Mouse (Mus musculus): ENCODE results near the gene Rilp. TPM values are rescaled to one million over a fixed set of nuclear protein-coding genes. Genes with fewer than 3 reads are reported as not detected.

The Rilp gene
- polyA plus RNA-seq, 1 experiment = not detected

DNA sequence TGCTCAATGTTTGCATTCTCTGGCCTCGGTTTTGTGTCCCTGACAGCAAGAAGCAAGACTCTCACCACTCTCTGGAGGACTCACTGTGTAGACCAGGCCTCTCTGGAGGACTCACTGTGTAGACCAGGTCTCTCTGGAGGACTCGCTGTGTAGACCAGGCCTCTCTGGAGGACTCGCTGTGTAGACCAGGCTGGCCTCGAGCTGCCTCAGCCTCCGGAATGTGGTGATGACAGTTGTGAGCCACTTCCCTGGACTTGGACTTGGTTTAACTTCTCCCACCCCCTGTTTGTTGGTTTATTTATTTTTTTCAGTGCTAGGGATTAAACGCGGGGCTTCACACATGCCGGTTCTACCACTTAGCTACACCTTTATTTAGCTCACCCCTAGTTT lies 27.1 kb downstream of the Rilp start:
- Histone ChIP-seq H3K4me3 (ENCODE audit: insufficient read depth, low read depth, low read length) (no peak overlapping the region), H3K4me1 (ENCODE audit: control insufficient read depth, insufficient read depth, low read length) (peaks cover 41% of the 10 kb centered on the region), H3K27ac (ENCODE audit: insufficient read depth, low read depth, low read length) (0 out of 2 replicates have a peak overlapping the region, but pooled peaks have one; percentile 74)
- TF ChIP-seq POLR2A (IDR thresholded peaks at IDR 0.05; ENCODE audit: insufficient read depth, low read depth, low read length) (no peak), CTCF (IDR thresholded peaks at IDR 0.05; ENCODE audit: insufficient read depth, low read depth, low read length) (no peak)
- WGBS = 83% methylated on average over 8 of the region's 8 CpGs

DNA sequence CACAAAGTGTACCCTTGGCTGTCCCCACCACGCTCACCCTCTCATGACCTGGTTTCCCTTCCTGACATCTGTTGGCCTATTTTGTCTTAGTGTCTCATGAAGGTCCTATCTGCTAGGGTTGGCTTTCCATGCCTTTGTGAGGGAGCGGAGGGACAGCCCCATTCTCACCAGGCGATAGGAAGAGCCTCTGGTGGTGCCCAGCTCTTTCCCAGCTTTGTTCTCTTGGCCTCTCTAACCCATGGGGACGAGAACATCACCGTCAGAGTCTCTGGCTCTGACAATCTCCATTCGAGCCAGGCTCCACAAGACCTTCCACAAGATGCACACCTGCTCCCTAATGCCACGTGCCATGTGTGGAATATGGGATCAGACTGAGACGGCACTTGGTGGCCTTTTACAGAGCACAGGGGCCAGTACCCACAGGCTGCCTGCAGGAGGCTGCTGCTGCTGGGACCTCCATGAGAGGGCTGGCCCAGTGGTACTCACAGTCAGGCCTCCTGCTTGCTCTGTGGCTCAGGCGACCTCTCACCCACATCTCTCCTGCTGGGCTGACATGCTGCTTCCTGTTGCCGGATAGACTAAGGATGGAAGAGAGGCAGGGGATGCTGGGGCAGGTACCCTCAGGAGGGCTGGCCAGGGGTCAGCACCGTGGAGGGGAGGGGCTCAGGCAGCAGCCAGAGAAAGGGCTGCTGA lies 27.7 kb downstream of the Rilp start:
- TF ChIP-seq POLR2A (IDR thresholded peaks at IDR 0.05; ENCODE audit: insufficient read depth, low read depth, low read length) (no peak), CTCF (IDR thresholded peaks at IDR 0.05; ENCODE audit: insufficient read depth, low read depth, low read length) (no peak)
- peaks cover 41% of the 10 kb centered on the region for H3K4me1 ChIP-seq (ENCODE audit: control insufficient read depth, insufficient read depth, low read length)
- H3K27ac ChIP-seq (ENCODE audit: insufficient read depth, low read depth, low read length) = peak overlapping the region; percentile 74
- WGBS = 52% methylated on average over 11 of the region's 11 CpGs
- H3K4me3 ChIP-seq (ENCODE audit: insufficient read depth, low read depth, low read length) = no peak overlapping the region

GRCm38 (mm10) chr11:75538184-75538969 lies 28.5 kb downstream of the Rilp start:
- Histone ChIP-seq H3K4me1 (ENCODE audit: control insufficient read depth, insufficient read depth, low read length) (peaks cover 38% of the 10 kb centered on the region), H3K4me3 (ENCODE audit: insufficient read depth, low read depth, low read length) (no peak overlapping the region), H3K27ac (ENCODE audit: insufficient read depth, low read depth, low read length) (peak overlapping the region; percentile 74)
- 49% methylated on average over 9 of the region's 9 CpGs for WGBS
- TF ChIP-seq CTCF (IDR thresholded peaks at IDR 0.05; ENCODE audit: insufficient read depth, low read depth, low read length) (no peak), POLR2A (IDR thresholded peaks at IDR 0.05; ENCODE audit: insufficient read depth, low read depth, low read length) (no peak)

DNA sequence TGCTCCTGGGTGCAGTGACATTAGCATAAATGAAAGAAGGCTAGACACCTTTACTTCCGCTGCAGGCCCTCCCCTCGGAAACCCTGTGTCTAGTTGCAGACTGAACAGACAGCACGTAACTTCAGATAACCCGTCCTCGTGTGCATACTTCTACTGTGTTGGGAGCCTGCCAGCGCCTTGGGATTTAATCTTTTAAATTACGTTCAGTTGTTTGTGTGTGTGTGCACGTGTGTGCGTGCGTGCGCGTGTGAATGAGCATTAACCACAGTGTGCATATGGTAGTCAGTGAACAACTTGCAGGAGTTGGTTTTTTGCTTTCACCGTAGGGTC lies 29.0 kb downstream of the Rilp start:
- Histone ChIP-seq H3K4me3 (ENCODE audit: insufficient read depth, low read depth, low read length) (no peak overlapping the region), H3K27ac (ENCODE audit: insufficient read depth, low read depth, low read length) (peak overlapping the region; percentile 17; the same call in 1 of the 2 replicates), H3K4me1 (ENCODE audit: control insufficient read depth, insufficient read depth, low read length) (peaks cover 38% of the 10 kb centered on the region)
- TF ChIP-seq POLR2A (IDR thresholded peaks at IDR 0.05; ENCODE audit: insufficient read depth, low read depth, low read length) (no peak), CTCF (IDR thresholded peaks at IDR 0.05; ENCODE audit: insufficient read depth, low read depth, low read length) (no peak)
- WGBS = 80% methylated on average over 13 of the region's 13 CpGs

DNA sequence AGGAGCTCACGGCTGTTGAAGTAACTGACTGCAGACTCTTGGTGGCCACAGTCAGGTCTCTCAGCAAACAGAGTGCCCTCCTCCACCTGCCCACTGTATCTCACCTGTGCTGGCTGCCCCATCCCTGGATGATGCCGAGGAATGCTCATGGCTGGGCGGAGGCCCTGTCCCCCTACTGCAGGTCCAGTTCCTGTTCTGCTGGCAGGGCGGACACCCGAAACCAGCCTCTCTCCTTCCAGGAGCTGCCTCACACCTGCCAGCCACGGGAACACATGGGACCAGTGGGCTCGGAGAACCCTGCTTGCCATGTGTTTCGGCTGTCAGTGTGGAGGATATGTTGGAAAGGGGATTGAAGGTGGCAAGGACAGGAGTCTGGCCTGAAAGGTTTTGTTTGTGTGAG lies 30.3 kb downstream of the Rilp start:
- Histone ChIP-seq H3K4me3 (ENCODE audit: insufficient read depth, low read depth, low read length) (no peak overlapping the region), H3K4me1 (ENCODE audit: control insufficient read depth, insufficient read depth, low read length) (peaks cover 40% of the 10 kb centered on the region), H3K27ac (ENCODE audit: insufficient read depth, low read depth, low read length) (no peak overlapping the region)
- WGBS = 87% methylated on average over 8 of the region's 8 CpGs
- TF ChIP-seq POLR2A (IDR thresholded peaks at IDR 0.05; ENCODE audit: insufficient read depth, low read depth, low read length) (no peak), CTCF (IDR thresholded peaks at IDR 0.05; ENCODE audit: insufficient read depth, low read depth, low read length) (no peak)

DNA sequence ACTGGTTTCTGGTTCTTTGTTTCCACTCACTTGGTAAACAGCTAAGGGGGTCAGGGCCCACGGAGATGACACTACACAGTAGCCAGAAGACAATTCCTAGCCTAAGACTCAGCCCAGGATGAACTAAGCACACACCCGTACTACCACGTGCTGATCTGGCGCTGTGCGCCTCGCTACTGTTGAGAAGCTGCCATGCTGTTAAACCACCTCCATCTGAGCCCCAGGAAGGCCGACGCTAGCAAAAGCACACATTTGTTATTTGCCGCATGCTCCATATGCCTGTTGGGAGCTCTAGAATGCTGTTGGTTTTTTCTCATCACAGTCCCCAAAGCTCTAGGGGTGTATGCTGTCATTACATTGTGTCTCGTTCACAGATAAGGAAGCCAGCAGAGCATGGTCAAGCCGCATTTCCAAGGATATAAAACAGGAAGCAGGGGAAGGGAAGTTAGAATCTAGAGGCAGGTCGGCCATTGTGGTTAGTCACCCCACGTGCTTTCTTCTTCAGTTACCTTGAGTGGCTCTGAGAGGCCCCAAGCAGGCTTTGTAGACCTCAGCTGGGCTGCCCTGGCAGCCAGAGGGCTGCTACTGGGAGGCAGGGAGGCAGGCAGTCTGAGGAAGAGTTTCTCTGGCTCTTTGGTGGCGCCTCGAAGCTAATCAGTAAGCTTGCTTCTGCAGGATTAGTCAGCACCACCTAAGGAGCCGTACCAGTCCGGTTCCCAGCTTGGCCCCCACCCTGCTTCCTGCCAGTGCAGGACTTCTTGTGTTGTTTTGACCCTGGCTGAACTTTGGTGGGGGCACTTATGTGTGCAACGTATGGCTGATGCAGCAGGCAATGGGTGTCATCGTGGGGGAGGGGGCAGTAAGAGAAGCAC lies 31.1 kb downstream of the Rilp start:
- WGBS = 60% methylated on average over 19 of the region's 19 CpGs
- TF ChIP-seq CTCF (IDR thresholded peaks at IDR 0.05; ENCODE audit: insufficient read depth, low read depth, low read length) (no peak), POLR2A (IDR thresholded peaks at IDR 0.05; ENCODE audit: insufficient read depth, low read depth, low read length) (no peak)
- H3K4me3 ChIP-seq (ENCODE audit: insufficient read depth, low read depth, low read length) = no peak overlapping the region
- peaks cover 42% of the 10 kb centered on the region for H3K4me1 ChIP-seq (ENCODE audit: control insufficient read depth, insufficient read depth, low read length)
- no peak overlapping the region for H3K27ac ChIP-seq (ENCODE audit: insufficient read depth, low read depth, low read length)

GRCm38 (mm10) chr11:75544713-75545112 lies 34.8 kb downstream of the Rilp start:
- 65% methylated on average over 9 of the region's 9 CpGs for WGBS
- TF ChIP-seq POLR2A (IDR thresholded peaks at IDR 0.05; ENCODE audit: insufficient read depth, low read depth, low read length) (no peak), CTCF (IDR thresholded peaks at IDR 0.05; ENCODE audit: insufficient read depth, low read depth, low read length) (no peak)
- H3K4me1 ChIP-seq (ENCODE audit: control insufficient read depth, insufficient read depth, low read length) = peaks cover 21% of the 10 kb centered on the region
- H3K27ac ChIP-seq (ENCODE audit: insufficient read depth, low read depth, low read length) = no peak overlapping the region
- no peak overlapping the region for H3K4me3 ChIP-seq (ENCODE audit: insufficient read depth, low read depth, low read length)

GRCm38 (mm10) chr11:75546057-75546456 lies 36.2 kb downstream of the Rilp start:
- Histone ChIP-seq H3K4me1 (ENCODE audit: control insufficient read depth, insufficient read depth, low read length) (peaks cover 27% of the 10 kb centered on the region), H3K27ac (ENCODE audit: insufficient read depth, low read depth, low read length) (no peak overlapping the region), H3K4me3 (ENCODE audit: insufficient read depth, low read depth, low read length) (peak overlapping the region; percentile 13; the same call in 1 of the 2 replicates)
- WGBS = 90% methylated on average over 4 of the region's 4 CpGs
- no peak for TF ChIP-seq POLR2A (IDR thresholded peaks at IDR 0.05; ENCODE audit: insufficient read depth, low read depth, low read length)
- TF ChIP-seq CTCF (IDR thresholded peaks at IDR 0.05; ENCODE audit: insufficient read depth, low read depth, low read length) = no peak
